Mouse (Mus musculus): Measurements from ENCODE around the gene Polrmt. TPM values are rescaled to one million over a fixed set of nuclear protein-coding genes. Genes with fewer than 3 reads are reported as not detected.

Polrmt gene
- polyA plus RNA-seq, 1 experiment = 50.0 TPM

GRCm38 (mm10) chr10:79717640-79718357 is 28.6 kb downstream of the Polrmt start:
- peaks cover 12% of the 10 kb centered on the region for H3K4me1 ChIP-seq (ENCODE audit: control insufficient read depth, insufficient read depth, insufficient read length, low read length)
- H3K27me3 ChIP-seq (ENCODE audit: control insufficient read depth, insufficient read depth, low read length) = peaks cover 20% of the 10 kb centered on the region
- no peak overlapping the region for H3K27ac ChIP-seq (ENCODE audit: insufficient read depth, low read depth, low read length)
- no peaks in the 10 kb centered on the region for H3K36me3 ChIP-seq (ENCODE audit: control insufficient read depth, insufficient read depth, low read length)
- WGBS = 2% methylated on average over 43 of the region's 43 CpGs
- TF ChIP-seq POLR2A (IDR thresholded peaks at IDR 0.05; ENCODE audit: low read depth, low read length) (no peak), CTCF (IDR thresholded peaks at IDR 0.05; ENCODE audit: extremely low read depth, insufficient read length, insufficient replicate concordance, low read depth, low read length) (no peak)
- peak overlapping the region; percentile 71 for H3K4me3 ChIP-seq (ENCODE audit: low read depth, low read length)

DNA sequence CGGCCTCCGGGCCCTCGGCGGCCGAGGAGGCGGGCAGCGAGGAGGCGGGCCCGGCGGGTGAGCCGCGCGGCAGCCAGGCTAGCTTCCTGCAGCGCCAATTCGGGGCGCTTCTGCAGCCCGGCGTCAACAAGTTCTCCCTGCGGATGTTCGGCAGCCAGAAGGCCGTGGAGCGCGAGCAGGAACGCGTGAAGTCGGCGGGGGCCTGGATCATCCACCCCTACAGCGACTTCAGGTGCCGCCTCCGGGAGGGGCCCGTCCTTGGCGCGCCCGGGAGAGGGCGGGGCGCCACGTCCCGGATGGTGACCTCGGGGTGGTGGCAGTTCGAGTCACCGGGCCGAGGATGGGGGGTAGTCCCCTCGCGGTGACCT is 29.4 kb downstream of the Polrmt start:
- under 1% methylated on average over 44 of the region's 44 CpGs for WGBS
- Histone ChIP-seq H3K4me3 (ENCODE audit: low read depth, low read length) (peak overlapping the region; percentile 71), H3K27ac (ENCODE audit: insufficient read depth, low read depth, low read length) (no peak overlapping the region), H3K4me1 (ENCODE audit: control insufficient read depth, insufficient read depth, insufficient read length, low read length) (peaks cover 12% of the 10 kb centered on the region), H3K36me3 (ENCODE audit: control insufficient read depth, insufficient read depth, low read length) (peaks cover 2% of the 10 kb centered on the region; the same call in 1 of the 2 replicates), H3K27me3 (ENCODE audit: control insufficient read depth, insufficient read depth, low read length) (peaks cover 20% of the 10 kb centered on the region)
- no peak for TF ChIP-seq CTCF (IDR thresholded peaks at IDR 0.05; ENCODE audit: extremely low read depth, insufficient read length, insufficient replicate concordance, low read depth, low read length)
- no peak for TF ChIP-seq POLR2A (IDR thresholded peaks at IDR 0.05; ENCODE audit: low read depth, low read length)

DNA sequence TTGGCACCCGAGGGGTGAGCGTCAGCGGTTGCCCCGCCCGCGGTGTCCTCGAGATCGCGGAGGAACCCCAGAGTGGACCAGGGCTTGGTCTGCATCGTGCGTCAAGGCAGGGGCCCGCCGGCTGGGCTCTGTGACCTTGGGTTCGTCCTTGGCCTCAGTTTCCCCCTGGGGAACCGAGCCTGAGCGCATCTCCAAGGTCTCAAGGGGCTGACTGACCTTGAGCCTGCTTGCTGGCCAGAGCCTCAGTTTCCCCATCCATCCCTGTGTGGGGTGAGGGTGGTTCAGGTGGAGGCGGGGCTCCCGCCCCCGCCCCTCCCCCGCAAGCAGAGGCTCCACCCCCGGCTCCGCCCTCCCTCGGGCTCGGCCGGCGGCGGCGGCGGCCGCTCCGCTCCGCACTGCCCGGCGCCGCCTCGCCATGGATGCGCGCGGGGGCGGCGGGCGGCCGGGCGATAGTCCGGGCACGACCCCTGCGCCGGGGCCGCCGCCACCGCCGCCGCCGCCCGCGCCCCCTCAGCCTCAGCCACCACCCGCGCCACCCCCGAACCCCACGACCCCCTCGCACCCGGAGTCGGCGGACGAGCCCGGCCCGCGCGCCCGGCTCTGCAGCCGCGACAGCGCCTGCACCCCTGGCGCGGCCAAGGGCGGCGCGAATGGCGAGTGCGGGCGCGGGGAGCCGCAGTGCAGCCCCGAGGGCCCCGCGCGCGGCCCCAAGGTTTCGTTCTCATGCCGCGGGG is 30.0 kb downstream of the Polrmt start, which contains the start of gene Hcn2:
Gene Hcn2, plus strand, starts transcription at position 381 of the 734 bp plus-strand sequence.
- WGBS = 3% methylated on average over 90 of the region's 91 CpGs
- no peak for TF ChIP-seq CTCF (IDR thresholded peaks at IDR 0.05; ENCODE audit: extremely low read depth, insufficient read length, insufficient replicate concordance, low read depth, low read length)
- TF ChIP-seq POLR2A (IDR thresholded peaks at IDR 0.05; ENCODE audit: low read depth, low read length) = no peak
- Histone ChIP-seq H3K4me3 (ENCODE audit: low read depth, low read length) (peak within 1 kb of the TSS; percentile 71), H3K36me3 (ENCODE audit: control insufficient read depth, insufficient read depth, low read length) (peaks cover 7% of the 10 kb centered on the region), H3K27me3 (ENCODE audit: control insufficient read depth, insufficient read depth, low read length) (peaks cover 20% of the 10 kb centered on the region), H3K4me1 (ENCODE audit: control insufficient read depth, insufficient read depth, insufficient read length, low read length) (peaks cover 12% of the 10 kb centered on the region), H3K27ac (ENCODE audit: insufficient read depth, low read depth, low read length) (no peak within 1 kb of the TSS)

- Histone ChIP-seq H3K27ac (ENCODE audit: insufficient read depth, low read depth, low read length) (no peak overlapping the region), H3K27me3 (ENCODE audit: control insufficient read depth, insufficient read depth, low read length) (peaks cover 20% of the 10 kb centered on the region), H3K36me3 (ENCODE audit: control insufficient read depth, insufficient read depth, low read length) (peaks cover 21% of the 10 kb centered on the region), H3K4me1 (ENCODE audit: control insufficient read depth, insufficient read depth, insufficient read length, low read length) (peaks cover 12% of the 10 kb centered on the region), H3K4me3 (ENCODE audit: low read depth, low read length) (no peak overlapping the region)
- 52% methylated on average over 4 of the region's 4 CpGs for WGBS
- TF ChIP-seq POLR2A (IDR thresholded peaks at IDR 0.05; ENCODE audit: low read depth, low read length) (no peak), CTCF (IDR thresholded peaks at IDR 0.05; ENCODE audit: extremely low read depth, insufficient read length, insufficient replicate concordance, low read depth, low read length) (no peak)
Measured at GRCm38 (mm10) chr10:79714996-79715395, 31.4 kb downstream of the Polrmt start.

DNA sequence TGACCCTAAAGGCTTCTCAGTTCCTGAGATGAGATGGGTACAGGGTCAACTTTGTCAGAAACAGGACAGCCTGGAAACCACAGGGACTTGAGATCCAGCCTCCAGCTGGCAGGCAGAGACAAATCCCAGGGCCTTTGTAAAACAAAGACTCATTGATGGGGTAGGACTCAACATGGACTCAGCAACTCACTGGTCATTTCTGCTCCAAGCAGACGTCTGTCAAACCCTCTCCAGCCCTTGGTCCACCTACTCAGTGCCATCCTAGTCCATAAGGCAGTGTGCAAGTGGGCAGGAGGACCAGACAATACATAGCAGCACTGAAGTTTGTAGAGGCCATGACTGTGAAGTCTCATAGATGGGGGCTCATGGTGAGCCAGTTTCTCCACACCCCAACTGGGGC is 33.2 kb downstream of the Polrmt start:
- peaks cover 35% of the 10 kb centered on the region for H3K36me3 ChIP-seq (ENCODE audit: control insufficient read depth, insufficient read depth, low read length)
- TF ChIP-seq POLR2A (IDR thresholded peaks at IDR 0.05; ENCODE audit: low read depth, low read length) (no peak), CTCF (IDR thresholded peaks at IDR 0.05; ENCODE audit: extremely low read depth, insufficient read length, insufficient replicate concordance, low read depth, low read length) (no peak)
- WGBS = 9% methylated on average over 1 of the region's 1 CpGs
- H3K4me3 ChIP-seq (ENCODE audit: low read depth, low read length) = no peak overlapping the region
- H3K27ac ChIP-seq (ENCODE audit: insufficient read depth, low read depth, low read length) = no peak overlapping the region
- peaks cover 20% of the 10 kb centered on the region for H3K27me3 ChIP-seq (ENCODE audit: control insufficient read depth, insufficient read depth, low read length)
- H3K4me1 ChIP-seq (ENCODE audit: control insufficient read depth, insufficient read depth, insufficient read length, low read length) = peaks cover 20% of the 10 kb centered on the region

DNA sequence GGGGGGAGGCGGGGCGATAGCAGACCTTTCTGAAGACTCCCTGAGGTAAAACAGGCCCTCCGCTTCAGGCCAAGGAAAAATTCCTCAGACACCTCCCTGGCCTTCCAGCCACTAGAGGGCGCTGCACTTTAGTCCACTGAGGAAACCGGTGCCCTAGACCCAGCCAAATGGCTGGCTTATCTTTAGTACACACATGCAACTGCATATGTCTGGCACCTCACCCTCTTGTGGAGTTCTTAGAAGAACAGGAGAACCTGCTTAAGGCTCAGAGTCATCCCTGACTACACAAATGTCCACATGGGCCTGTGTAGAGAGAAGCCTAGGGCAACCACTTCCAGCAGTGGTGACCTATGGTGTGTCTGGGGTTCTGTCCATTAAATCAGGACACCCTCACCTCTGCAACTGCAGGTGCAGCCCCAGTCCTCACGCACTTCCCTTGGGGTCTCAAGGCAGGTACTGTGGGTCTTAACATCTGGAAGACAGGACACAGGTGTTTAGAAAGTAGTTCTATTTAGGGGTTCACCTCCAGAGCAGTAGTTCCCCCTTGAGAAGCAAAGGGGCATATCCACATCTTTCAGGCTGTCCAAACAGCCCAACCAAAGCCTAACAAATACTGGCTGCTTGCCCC is 33.8 kb downstream of the Polrmt start:
- 8% methylated on average over 5 of the region's 6 CpGs for WGBS
- H3K4me1 ChIP-seq (ENCODE audit: control insufficient read depth, insufficient read depth, insufficient read length, low read length) = peaks cover 19% of the 10 kb centered on the region
- TF ChIP-seq CTCF (IDR thresholded peaks at IDR 0.05; ENCODE audit: extremely low read depth, insufficient read length, insufficient replicate concordance, low read depth, low read length) (peak; percentile 77), POLR2A (IDR thresholded peaks at IDR 0.05; ENCODE audit: low read depth, low read length) (no peak)
- no peak overlapping the region for H3K27ac ChIP-seq (ENCODE audit: insufficient read depth, low read depth, low read length)
- peaks cover 15% of the 10 kb centered on the region for H3K27me3 ChIP-seq (ENCODE audit: control insufficient read depth, insufficient read depth, low read length)
- peaks cover 35% of the 10 kb centered on the region for H3K36me3 ChIP-seq (ENCODE audit: control insufficient read depth, insufficient read depth, low read length)
- H3K4me3 ChIP-seq (ENCODE audit: low read depth, low read length) = no peak overlapping the region

GRCm38 (mm10) chr10:79712029-79712428 is 34.4 kb downstream of the Polrmt start:
- no peak overlapping the region for H3K4me3 ChIP-seq (ENCODE audit: low read depth, low read length)
- TF ChIP-seq POLR2A (IDR thresholded peaks at IDR 0.05; ENCODE audit: low read depth, low read length) = no peak
- TF ChIP-seq CTCF (IDR thresholded peaks at IDR 0.05; ENCODE audit: extremely low read depth, insufficient read length, insufficient replicate concordance, low read depth, low read length) = peak; percentile 27; the same call in 1 of the 2 replicates
- peaks cover 19% of the 10 kb centered on the region for H3K4me1 ChIP-seq (ENCODE audit: control insufficient read depth, insufficient read depth, insufficient read length, low read length)
- WGBS = 70% methylated on average over 1 of the region's 1 CpGs
- peaks cover 35% of the 10 kb centered on the region for H3K36me3 ChIP-seq (ENCODE audit: control insufficient read depth, insufficient read depth, low read length)
- H3K27ac ChIP-seq (ENCODE audit: insufficient read depth, low read depth, low read length) = no peak overlapping the region
- H3K27me3 ChIP-seq (ENCODE audit: control insufficient read depth, insufficient read depth, low read length) = peaks cover 10% of the 10 kb centered on the region

Data from small intestine, adult 2 months (tissue).